7 mouse cellular contexts compared by ENCODE assay signal in genomic region chr6:86404100-86404861, GRCm38 (mm10). TPM values are rescaled to one million over a fixed set of nuclear protein-coding genes. Genes with fewer than 3 reads are reported as not detected.
A peak's percentile ranks its signal among the peaks of the same experiment; 100 is the strongest.
DNase-seq lines count a peak whose midpoint lies in the region; ATAC-seq lines count a peak whose summit lies in the region.

TSS of gene Tia1 (plus strand) at chr6:86404219.

- peak; percentile 93 for ATAC-seq in embryonic facial prominence, embryonic 12.5 days (ENCODE audit: insufficient number of reproducible peaks, insufficient read depth, low FRiP score, low TSS enrichment)
- peak; percentile 94 for ATAC-seq in limb, embryonic 11.5 days (ENCODE audit: insufficient number of reproducible peaks, low FRiP score, low TSS enrichment, low read depth)
- ATAC-seq in midbrain, embryonic 14.5 days (ENCODE audit: low FRiP score, low TSS enrichment) = peak; percentile 97

- peak; percentile 97 for DNase-seq in adrenal gland, postnatal 25 days
- DNase-seq in heart, adult 11 months = peak; percentile 100
- peak; percentile 93 for DNase-seq in kidney, adult 18-20 months
- peak; percentile 98 for DNase-seq in limb, embryonic 11.5 days (ENCODE audit: low spot score)
- DNase-seq in midbrain, embryonic 14.5 days = peak; percentile 100
- peak; percentile 87 to 94 for DNase-seq in spleen, adult 18-20 months

- peaks cover 8% of the 10 kb centered on the region; the same call in 1 of the 2 replicates for H3K4me1 ChIP-seq in embryonic facial prominence, embryonic 12.5 days
- 0 out of 2 replicates have a peak, but pooled peaks cover 2% of the 10 kb centered on the region for H3K4me1 ChIP-seq in limb, embryonic 11.5 days (ENCODE audit: control insufficient read depth, insufficient read depth, low read length)
- H3K4me1 ChIP-seq in midbrain, embryonic 14.5 days (ENCODE audit: control insufficient read depth, insufficient read depth, low read length) = peaks cover 15% of the 10 kb centered on the region

- peak within 1 kb of the TSS; percentile 98 for H3K9ac ChIP-seq in embryonic facial prominence, embryonic 12.5 days
- peak within 1 kb of the TSS; percentile 88 for H3K9ac ChIP-seq in limb, embryonic 11.5 days (ENCODE audit: low read length)
- H3K9ac ChIP-seq in midbrain, embryonic 14.5 days (replicated peaks; ENCODE audit: low read length) = peak within 1 kb of the TSS; percentile 100

- peak within 1 kb of the TSS; percentile 60 for H3K4me2 ChIP-seq in embryonic facial prominence, embryonic 12.5 days (replicated peaks)
- H3K4me2 ChIP-seq in limb, embryonic 11.5 days (ENCODE audit: low read depth, severe bottlenecking) = peak within 1 kb of the TSS; percentile 54
- peak within 1 kb of the TSS; percentile 89 for H3K4me2 ChIP-seq in midbrain, embryonic 14.5 days (ENCODE audit: low read length)

- no peaks in the 10 kb centered on the region for H3K27me3 ChIP-seq in embryonic facial prominence, embryonic 12.5 days
- H3K27me3 ChIP-seq in limb, embryonic 11.5 days (ENCODE audit: control insufficient read depth, insufficient read depth, low read length) = no peaks in the 10 kb centered on the region
- no peaks in the 10 kb centered on the region for H3K27me3 ChIP-seq in midbrain, embryonic 14.5 days (ENCODE audit: control insufficient read depth, insufficient read depth, low read length)

- H3K4me3 ChIP-seq in embryonic facial prominence, embryonic 12.5 days = peak within 1 kb of the TSS; percentile 83
- peak within 1 kb of the TSS; percentile 54 for H3K4me3 ChIP-seq in limb, embryonic 11.5 days (ENCODE audit: low read depth, low read length)
- peak within 1 kb of the TSS; percentile 85 for H3K4me3 ChIP-seq in midbrain, embryonic 14.5 days (replicated peaks; ENCODE audit: low read depth, low read length)

- H3K27ac ChIP-seq in embryonic facial prominence, embryonic 12.5 days = peak within 1 kb of the TSS; percentile 100
- peak within 1 kb of the TSS; percentile 94 for H3K27ac ChIP-seq in limb, embryonic 11.5 days (replicated peaks; ENCODE audit: low read depth, low read length)
- peak within 1 kb of the TSS; percentile 100 for H3K27ac ChIP-seq in midbrain, embryonic 14.5 days (replicated peaks; ENCODE audit: low read depth, low read length)

- no peaks in the 10 kb centered on the region for H3K9me3 ChIP-seq in embryonic facial prominence, embryonic 12.5 days
- H3K9me3 ChIP-seq in limb, embryonic 11.5 days (ENCODE audit: control insufficient read depth, low read length) = no peaks in the 10 kb centered on the region
- no peaks in the 10 kb centered on the region for H3K9me3 ChIP-seq in midbrain, embryonic 14.5 days (ENCODE audit: control insufficient read depth, low read length)

- H3K36me3 ChIP-seq in embryonic facial prominence, embryonic 12.5 days = peaks cover 4% of the 10 kb centered on the region; the same call in 1 of the 2 replicates
- H3K36me3 ChIP-seq in limb, embryonic 11.5 days (ENCODE audit: control insufficient read depth, insufficient read depth, low read length) = peaks cover 3% of the 10 kb centered on the region
- peaks cover 8% of the 10 kb centered on the region; the same call in 1 of the 2 replicates for H3K36me3 ChIP-seq in midbrain, embryonic 14.5 days (ENCODE audit: control insufficient read depth, insufficient read depth, low read length)

- WGBS in embryonic facial prominence, embryonic 12.5 days = under 1% methylated on average over 59 of the region's 62 CpGs
- WGBS in limb, embryonic 11.5 days = under 1% methylated on average over 57 of the region's 62 CpGs
- under 1% methylated on average over 62 of the region's 62 CpGs for WGBS in midbrain, embryonic 14.5 days

RNA-seq across cellular contexts. Expression of gene Tia1, which starts in this region (rescaled TPM):
- 82.0 and 85.8 TPM in 2 replicates for total RNA-seq in adrenal gland, postnatal 25 days (2021)
- polyA plus RNA-seq in embryonic facial prominence, embryonic 12.5 days (2016; fragmentation: Nextera tagmentation; extraction: Ambion mirVana) = 318 and 338 TPM in 2 replicates
- 246 and 268 TPM in 2 replicates for polyA plus RNA-seq in limb, embryonic 11.5 days (2014; fragmentation: Nextera tagmentation; extraction: Ambion mirVana)
- 317 and 387 TPM in 2 replicates for polyA plus RNA-seq in midbrain, embryonic 14.5 days (2014; fragmentation: Nextera tagmentation; extraction: Ambion mirVana)

Comparison
In these comparisons a context has a peak if more than half of its experiments do, and no peak if none do; other contexts are left out.
1. Peak in every context shown above with its lines: DNase-seq, ATAC-seq, H3K4me3 ChIP-seq and H3K27ac ChIP-seq.